9 mouse cellular contexts compared by ENCODE assay signal in genomic region chr1:119421576-119422421, GRCm38 (mm10). TPM values are rescaled to one million over a fixed set of nuclear protein-coding genes. Genes with fewer than 3 reads are reported as not detected.
DNase-seq lines count a peak whose midpoint lies in the region; ATAC-seq and TF ChIP-seq lines count a peak whose summit lies in the region.
"Had no signal": no experiment of that assay in that cellular context is flagged by ENCODE, and none has a peak within 500 bp of the region (broad histone marks: within the 10 kb centered on the region; RNA-seq: fewer than 3 reads in every experiment).

Gene Inhbb (minus strand): TSS chr1:119422248.

- peak within 1 kb of the TSS; percentile 67 for H3K9ac ChIP-seq in forebrain, postnatal 0 days
- peak within 1 kb of the TSS; percentile 81 for H3K9ac ChIP-seq in hindbrain, embryonic 16.5 days (ENCODE audit: low read depth, low read length)
- peak within 1 kb of the TSS; percentile 34; the same call in 1 of the 2 replicates for H3K9ac ChIP-seq in liver, embryonic 11.5 days (ENCODE audit: low read depth, low read length)
- peak within 1 kb of the TSS; percentile 78 for H3K9ac ChIP-seq in neural tube, embryonic 13.5 days

- no peaks in the 10 kb centered on the region; the same call in none of the 2 replicates for H3K27me3 ChIP-seq in forebrain, postnatal 0 days (ENCODE audit: insufficient read depth, low read length)
- H3K27me3 ChIP-seq in hindbrain, embryonic 16.5 days (replicated peaks; ENCODE audit: control insufficient read depth, insufficient read depth, low read length), result peaks cover 51% of the 10 kb centered on the region
- H3K27me3 ChIP-seq in liver, embryonic 11.5 days (replicated peaks; ENCODE audit: control insufficient read depth, insufficient read depth, low read length), result peaks cover 81% of the 10 kb centered on the region
- H3K27me3 ChIP-seq in neural tube, embryonic 13.5 days, result peaks cover 85% of the 10 kb centered on the region

- H3K4me1 ChIP-seq in forebrain, postnatal 0 days (ENCODE audit: insufficient read depth), result peaks cover 6% of the 10 kb centered on the region; the same call in 1 of the 2 replicates
- peaks cover 32% of the 10 kb centered on the region for H3K4me1 ChIP-seq in hindbrain, embryonic 16.5 days (ENCODE audit: control insufficient read depth, insufficient read depth, low read depth, low read length)
- peaks cover 6% of the 10 kb centered on the region; the same call in 1 of the 2 replicates for H3K4me1 ChIP-seq in liver, embryonic 11.5 days (replicated peaks; ENCODE audit: control insufficient read depth, insufficient read depth, low read length)
- peaks cover 65% of the 10 kb centered on the region for H3K4me1 ChIP-seq in neural tube, embryonic 13.5 days (replicated peaks)

- peak within 1 kb of the TSS; percentile 67 for H3K4me3 ChIP-seq in forebrain, postnatal 0 days (ENCODE audit: low read depth, low read length)
- peak within 1 kb of the TSS; percentile 64 for H3K4me3 ChIP-seq in hindbrain, embryonic 16.5 days (ENCODE audit: low read length)
- peak within 1 kb of the TSS; percentile 60 for H3K4me3 ChIP-seq in liver, embryonic 11.5 days (ENCODE audit: low read depth, low read length)
- H3K4me3 ChIP-seq in neural tube, embryonic 13.5 days, result peak within 1 kb of the TSS; percentile 65

- peak; percentile 39 to 54 for DNase-seq in heart, adult 18-20 months
- DNase-seq in heart, adult 8-10 months (ENCODE audit: low spot score), result no peak
- peak; percentile 16 to 39 for DNase-seq in cerebellum, adult 18-20 months
- peak; percentile 58 for DNase-seq in forebrain, postnatal 0 days
- DNase-seq in liver, embryonic 11.5 days (ENCODE audit: low spot score), result peak; percentile 58

- peak; percentile 44 for ATAC-seq in forebrain, postnatal 0 days
- peak; percentile 38 for ATAC-seq in hindbrain, embryonic 16.5 days
- ATAC-seq in liver, embryonic 11.5 days (replicated peaks; ENCODE audit: low FRiP score), result peak; percentile 13; the same call in 1 of the 2 replicates
- peak; percentile 38 for ATAC-seq in neural tube, embryonic 13.5 days (ENCODE audit: low read depth)
- no peak for ATAC-seq in erythroid progenitor cell, adult 5-6 weeks (replicated peaks; ENCODE audit: low FRiP score, poor library complexity, severe bottlenecking)

- TF ChIP-seq CTCF in forebrain, postnatal 0 days (IDR thresholded peaks at IDR 0.05; ENCODE audit: low read depth), result no peak

- H3K27ac ChIP-seq in forebrain, postnatal 0 days (ENCODE audit: low read depth, low read length), result peak within 1 kb of the TSS; percentile 82
- peak within 1 kb of the TSS; percentile 81 for H3K27ac ChIP-seq in hindbrain, embryonic 16.5 days (ENCODE audit: low read depth, low read length)
- H3K27ac ChIP-seq in liver, embryonic 11.5 days (ENCODE audit: low read depth, low read length), result no peak within 1 kb of the TSS
- H3K27ac ChIP-seq in neural tube, embryonic 13.5 days (replicated peaks), result peak within 1 kb of the TSS; percentile 79

- peak within 1 kb of the TSS; percentile 97 for H3K4me2 ChIP-seq in forebrain, postnatal 0 days (ENCODE audit: low read depth)
- H3K4me2 ChIP-seq in hindbrain, embryonic 16.5 days (ENCODE audit: low read length), result peak within 1 kb of the TSS; percentile 97
- H3K4me2 ChIP-seq in liver, embryonic 11.5 days, result peak within 1 kb of the TSS; percentile 86
- peak within 1 kb of the TSS; percentile 98 for H3K4me2 ChIP-seq in neural tube, embryonic 13.5 days

- H3K36me3 ChIP-seq in forebrain, postnatal 0 days (ENCODE audit: insufficient read depth), result no peaks in the 10 kb centered on the region
- no peaks in the 10 kb centered on the region for H3K36me3 ChIP-seq in hindbrain, embryonic 16.5 days (ENCODE audit: control insufficient read depth, insufficient read depth, low read length)
- H3K36me3 ChIP-seq in liver, embryonic 11.5 days (ENCODE audit: control insufficient read depth, insufficient read depth, low read length), result no peaks in the 10 kb centered on the region
- H3K36me3 ChIP-seq in neural tube, embryonic 13.5 days, result no peaks in the 10 kb centered on the region

- WGBS in forebrain, postnatal 0 days, result under 1% methylated on average over 77 of the region's 92 CpGs
- under 1% methylated on average over 65 of the region's 92 CpGs for WGBS in hindbrain, embryonic 16.5 days
- under 1% methylated on average over 74 of the region's 92 CpGs for WGBS in liver, embryonic 11.5 days
- WGBS in neural tube, embryonic 13.5 days, result under 1% methylated on average over 62 of the region's 92 CpGs

- no peaks in the 10 kb centered on the region for H3K9me3 ChIP-seq in forebrain, postnatal 0 days (ENCODE audit: low read length)
- H3K9me3 ChIP-seq in hindbrain, embryonic 16.5 days (ENCODE audit: control insufficient read depth, low read length), result no peaks in the 10 kb centered on the region
- H3K9me3 ChIP-seq in liver, embryonic 11.5 days (ENCODE audit: control insufficient read depth, low read length), result no peaks in the 10 kb centered on the region
- no peaks in the 10 kb centered on the region for H3K9me3 ChIP-seq in neural tube, embryonic 13.5 days

RNA-seq across cellular contexts. Expression of gene Inhbb, which starts in this region (rescaled TPM):
- 1 to 10 TPM; 1.2 to 1.4 TPM for total RNA-seq in heart, adult 18-20 months (2021)
- total RNA-seq in heart, adult 8-10 months (2022), result 1 to 10 TPM in 3 of 4 experiments, under 1 TPM in 1; 0.60 to 2.3 (median 1.1) TPM
- 5.8 and 6.0 TPM in 2 replicates for total RNA-seq in forebrain, postnatal 0 days (2014; rRNA removed)
- polyA plus RNA-seq in forebrain, postnatal 0 days (2015; fragmentation: Nextera tagmentation; extraction: Ambion mirVana), result 4.1 and 4.2 TPM in 2 replicates
- polyA plus RNA-seq in hindbrain, embryonic 16.5 days (2015; fragmentation: Nextera tagmentation; extraction: Ambion mirVana), result 2.7 and 2.8 TPM in 2 replicates
- 0.06 and 0.11 TPM in 2 replicates for polyA plus RNA-seq in liver, embryonic 11.5 days (2014; fragmentation: Nextera tagmentation; extraction: Ambion mirVana)
- 2.4 and 2.7 TPM in 2 replicates for polyA plus RNA-seq in neural tube, embryonic 13.5 days (2015; fragmentation: Nextera tagmentation; extraction: Ambion mirVana)
- not detected in 2 replicates for total RNA-seq in erythroid progenitor cell, adult 5-6 weeks (2015; ENCODE audit: low replicate concordance)
- not detected in 2 replicates for total RNA-seq in erythroid progenitor cell, adult 5-6 weeks (2017; ENCODE audit: low replicate concordance)
- total RNA-seq: hematopoietic stem cell, adult 5-6 weeks had no signal

Comparison
In these comparisons a context has a peak if more than half of its experiments do, and no peak if none do; other contexts are left out.
1. Peak in DNase-seq, ATAC-seq, H3K4me3 ChIP-seq, H3K9ac ChIP-seq and H3K4me2 ChIP-seq in liver, embryonic 11.5 days; RNA of the gene not detected or under 1 TPM.